Mouse (Mus musculus): ENCODE results near the gene Pxk.

The Pxk gene

DNA sequence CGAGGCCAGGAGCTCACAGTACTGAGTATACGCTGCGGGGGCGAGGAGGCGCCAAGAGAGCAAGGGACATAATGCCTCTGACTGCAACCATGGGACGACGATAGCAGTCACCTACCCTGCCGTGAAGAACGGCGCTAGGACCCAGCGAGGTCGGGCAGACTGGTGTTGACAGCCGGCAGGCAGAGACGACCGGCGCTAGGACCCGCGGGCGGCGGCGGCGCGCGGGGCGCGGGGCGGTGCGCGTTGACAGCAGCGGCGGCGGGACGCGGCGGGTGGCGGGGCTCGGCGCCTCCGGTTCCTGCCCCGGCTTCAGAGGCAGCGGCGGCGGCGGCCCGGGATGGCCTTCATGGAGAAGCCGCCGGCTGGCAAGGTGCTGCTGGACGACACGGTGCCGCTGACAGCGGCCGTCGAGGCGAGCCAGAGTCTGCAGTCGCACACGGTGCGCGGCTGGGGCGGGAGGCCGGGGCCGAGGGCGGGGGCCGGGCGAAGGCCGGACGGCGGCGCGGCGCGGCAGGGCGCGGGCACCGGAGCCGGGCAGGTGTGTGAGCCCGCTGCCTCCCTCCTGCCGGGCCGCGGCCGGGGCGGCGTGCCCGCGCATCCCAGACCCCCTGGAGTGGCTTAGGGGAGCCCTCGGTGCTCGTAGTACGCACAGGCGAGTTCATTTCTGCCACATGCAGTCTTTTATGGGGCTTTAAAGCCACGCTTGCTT lies at the start of gene Pxk:
Gene Pxk (plus strand): TSS at position 234 of the 709 bp plus-strand sequence.
- in situ Hi-C loops (cut with MboI): loop anchor here (5.0 kb wide), 1 partner anchor 54 kb away; no protein-coding TSS in a partner anchor

DNA sequence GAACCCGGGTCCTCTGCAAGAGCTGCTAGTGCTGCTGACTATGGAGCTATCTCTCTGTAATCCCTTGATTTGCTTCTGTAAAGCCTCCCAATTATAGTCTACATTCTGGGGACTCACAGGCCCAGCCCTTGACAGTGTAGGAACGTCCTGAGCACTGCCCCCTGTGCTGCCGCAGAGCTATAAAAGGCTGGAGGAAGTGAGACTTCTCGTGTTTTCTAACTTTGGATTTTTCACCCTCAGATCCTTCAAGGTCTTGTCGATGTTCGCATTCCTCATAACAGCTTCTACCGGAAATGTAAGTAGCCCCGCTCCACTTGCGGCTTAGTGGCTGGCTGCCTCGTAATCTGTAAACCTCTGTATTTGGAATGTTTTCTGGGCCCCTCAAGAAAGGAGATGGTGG lies 48.7 kb upstream of the Pxk start:
- in situ Hi-C loops (cut with MboI): loop anchor here (10.0 kb wide), 1 partner anchor 85 kb away; no protein-coding TSS in a partner anchor

DNA sequence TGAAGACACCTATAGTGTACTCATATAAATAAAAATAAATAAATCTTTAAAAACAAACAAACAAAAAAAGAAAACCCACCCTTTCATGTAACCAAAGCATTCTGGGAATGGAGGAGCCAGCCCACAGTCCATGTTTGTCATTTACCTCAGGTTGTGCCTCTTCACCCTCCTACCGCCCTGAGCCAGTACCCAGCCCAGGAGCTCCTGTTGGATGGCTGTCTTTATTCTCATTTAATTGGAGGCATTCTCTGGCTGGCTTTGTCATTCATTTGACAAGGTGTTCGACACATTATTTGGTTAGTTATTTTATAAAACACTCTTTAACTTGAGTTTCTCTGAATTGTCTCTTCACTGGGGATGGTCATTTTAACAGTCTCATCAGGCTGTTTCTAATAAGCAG lies 46.1 kb upstream of the Pxk start:
- in situ Hi-C loops (cut with MboI): no loop called here

DNA sequence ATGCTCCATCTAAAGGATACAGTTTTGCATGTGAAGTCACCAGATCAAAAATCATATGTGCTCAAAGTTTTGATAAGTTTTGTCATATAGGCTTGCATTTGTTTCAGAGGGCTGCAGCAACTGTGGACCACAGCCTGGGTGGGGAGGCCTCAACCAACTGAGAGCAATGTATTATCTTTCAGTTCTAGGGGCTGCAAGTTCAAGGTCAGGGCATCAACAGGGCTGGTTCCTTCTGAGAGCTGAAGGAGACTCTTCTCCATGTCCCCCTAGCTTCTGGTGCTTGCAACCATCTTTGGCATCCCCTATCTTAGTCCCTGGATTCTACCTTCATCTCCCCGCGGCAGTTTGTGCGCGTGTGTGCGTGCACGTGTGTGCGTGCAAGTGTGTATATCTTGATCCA lies 45.4 kb upstream of the Pxk start:
- in situ Hi-C loops (cut with MboI): no loop called here

DNA sequence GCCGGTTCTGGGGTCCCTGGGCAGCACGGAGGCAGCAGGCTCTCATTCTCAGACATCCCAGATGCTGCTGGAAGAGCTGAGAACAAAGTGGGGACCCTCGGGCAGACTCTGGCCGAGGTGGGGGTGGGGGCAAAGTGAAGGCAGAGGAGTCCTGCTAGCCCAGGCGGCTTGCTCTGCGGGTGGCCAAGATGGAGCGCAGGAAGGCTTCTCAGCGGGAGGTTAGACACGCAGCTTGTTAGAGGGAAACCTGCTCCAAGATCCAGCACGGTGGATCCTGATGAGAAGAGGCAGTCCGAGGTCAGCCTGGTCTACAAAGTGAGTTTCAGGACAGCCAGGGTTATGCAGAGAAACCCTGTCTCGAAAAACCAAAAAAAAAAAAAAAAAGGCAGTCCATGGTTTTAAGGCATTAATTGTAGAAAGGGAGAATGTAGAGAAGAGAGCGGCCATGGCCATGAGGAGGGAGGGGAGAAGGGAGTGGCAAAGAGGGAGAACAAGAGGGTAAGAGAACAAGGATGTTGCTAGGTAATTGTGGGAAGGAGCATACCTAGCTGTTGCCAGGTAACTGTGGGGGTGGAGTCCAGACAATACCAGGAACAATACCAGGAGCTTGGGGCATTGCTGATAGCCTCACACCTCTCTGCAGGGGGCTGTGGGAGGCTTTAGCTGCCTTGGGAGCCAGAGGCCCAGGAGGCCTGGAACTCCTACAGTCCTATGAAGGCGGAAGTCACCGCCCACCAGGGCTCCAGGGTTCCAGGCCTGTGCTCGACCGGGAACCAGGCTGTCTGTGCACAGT lies 43.5 kb upstream of the Pxk start:
- in situ Hi-C loops (cut with MboI): no loop called here

DNA sequence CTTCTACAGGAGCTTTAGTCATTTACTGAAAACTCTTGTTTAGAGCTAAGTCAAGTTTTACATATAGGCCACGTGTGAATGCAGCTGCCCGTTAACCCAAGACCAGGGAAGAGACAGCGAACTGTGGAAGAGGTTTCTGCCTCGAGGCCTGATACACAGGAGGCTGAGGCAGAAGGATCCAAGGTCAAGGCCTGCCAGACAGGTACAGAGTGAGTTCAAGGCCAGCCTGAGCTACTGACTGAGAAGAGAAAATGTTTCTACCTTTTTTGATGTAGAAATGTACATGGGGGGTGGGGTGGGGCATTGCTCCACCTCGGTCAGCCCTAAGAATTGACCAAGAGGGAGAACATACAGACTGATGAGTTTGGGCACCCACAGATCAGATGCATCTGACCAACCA lies 41.9 kb upstream of the Pxk start:
- in situ Hi-C loops (cut with MboI): no loop called here

DNA sequence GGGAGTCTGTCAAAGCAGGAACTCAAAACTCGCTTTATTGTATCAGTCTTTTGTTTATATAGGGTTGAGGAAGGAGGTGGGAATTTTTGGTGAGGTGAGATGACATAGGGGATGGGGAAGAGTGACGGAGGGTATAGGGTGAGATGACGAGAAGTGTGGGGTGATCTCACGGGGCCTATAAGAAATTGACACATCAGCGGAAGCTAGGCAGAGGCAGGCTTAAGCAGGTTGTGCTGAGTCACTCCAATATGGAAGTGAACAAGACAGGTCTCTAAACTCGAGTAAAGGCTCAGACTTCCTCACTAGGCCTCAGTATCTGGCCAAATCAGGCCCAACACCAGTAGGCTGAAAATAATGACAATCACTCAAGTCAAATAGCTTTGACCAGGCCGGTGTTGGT lies 38.1 kb upstream of the Pxk start:
- in situ Hi-C loops (cut with MboI): no loop called here

DNA sequence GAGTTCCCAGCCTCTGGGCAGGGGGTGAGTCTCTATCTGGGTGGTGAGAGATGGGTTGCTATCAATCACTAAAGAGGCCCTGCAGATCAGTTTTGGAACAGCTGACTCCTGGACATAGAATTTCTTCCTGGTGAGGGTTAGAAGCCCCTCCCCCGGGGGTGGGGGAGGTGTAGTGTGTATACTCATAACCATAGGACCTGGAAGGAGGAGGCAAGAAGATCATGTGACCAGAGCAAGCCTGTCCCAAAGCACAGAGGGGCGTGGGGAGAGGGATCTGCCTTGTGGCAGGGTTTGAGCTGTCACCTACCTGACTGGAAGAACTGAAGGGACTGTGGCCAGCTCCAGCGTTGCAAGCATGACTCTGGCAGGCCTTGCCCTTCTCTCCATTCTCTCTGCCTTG lies 35.9 kb upstream of the Pxk start:
- in situ Hi-C loops (cut with MboI): no loop called here

DNA sequence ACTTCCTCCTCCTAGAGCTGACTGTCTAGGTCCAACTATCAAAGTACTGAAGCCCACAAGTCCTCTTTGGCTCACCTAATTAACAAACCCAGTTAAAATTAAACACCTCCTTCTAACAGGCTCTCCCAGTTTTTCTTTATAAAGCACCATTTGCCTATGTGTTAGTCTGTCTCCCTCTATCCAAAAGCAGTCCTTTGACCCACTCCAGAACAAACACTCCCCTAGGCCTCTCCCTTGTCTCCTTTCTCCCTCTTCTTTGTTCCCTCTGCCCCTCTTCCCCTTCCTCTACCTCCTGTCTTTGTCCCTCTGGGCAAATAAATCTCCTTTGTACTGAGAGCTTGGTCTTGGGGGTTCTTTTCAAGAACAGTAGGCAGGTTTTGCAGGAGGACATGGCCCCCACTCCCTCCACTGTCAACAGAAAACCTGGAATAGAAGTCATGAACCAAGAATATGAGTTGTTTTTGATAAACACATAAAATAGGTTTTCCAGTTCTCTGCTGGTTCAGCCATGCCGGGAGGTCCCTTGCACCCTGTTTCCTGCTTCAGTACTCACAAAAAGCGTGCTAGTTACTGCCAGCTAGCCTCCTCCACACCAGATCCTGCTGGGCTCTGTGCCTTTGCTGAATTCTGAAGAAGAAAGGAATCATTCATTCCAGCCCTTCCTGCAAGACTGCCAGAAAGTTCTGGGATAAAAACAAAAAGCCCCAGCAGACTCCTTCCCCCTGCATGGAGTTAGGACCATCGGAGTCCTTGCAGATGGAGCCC lies 35.3 kb upstream of the Pxk start:
- in situ Hi-C loops (cut with MboI): no loop called here

DNA sequence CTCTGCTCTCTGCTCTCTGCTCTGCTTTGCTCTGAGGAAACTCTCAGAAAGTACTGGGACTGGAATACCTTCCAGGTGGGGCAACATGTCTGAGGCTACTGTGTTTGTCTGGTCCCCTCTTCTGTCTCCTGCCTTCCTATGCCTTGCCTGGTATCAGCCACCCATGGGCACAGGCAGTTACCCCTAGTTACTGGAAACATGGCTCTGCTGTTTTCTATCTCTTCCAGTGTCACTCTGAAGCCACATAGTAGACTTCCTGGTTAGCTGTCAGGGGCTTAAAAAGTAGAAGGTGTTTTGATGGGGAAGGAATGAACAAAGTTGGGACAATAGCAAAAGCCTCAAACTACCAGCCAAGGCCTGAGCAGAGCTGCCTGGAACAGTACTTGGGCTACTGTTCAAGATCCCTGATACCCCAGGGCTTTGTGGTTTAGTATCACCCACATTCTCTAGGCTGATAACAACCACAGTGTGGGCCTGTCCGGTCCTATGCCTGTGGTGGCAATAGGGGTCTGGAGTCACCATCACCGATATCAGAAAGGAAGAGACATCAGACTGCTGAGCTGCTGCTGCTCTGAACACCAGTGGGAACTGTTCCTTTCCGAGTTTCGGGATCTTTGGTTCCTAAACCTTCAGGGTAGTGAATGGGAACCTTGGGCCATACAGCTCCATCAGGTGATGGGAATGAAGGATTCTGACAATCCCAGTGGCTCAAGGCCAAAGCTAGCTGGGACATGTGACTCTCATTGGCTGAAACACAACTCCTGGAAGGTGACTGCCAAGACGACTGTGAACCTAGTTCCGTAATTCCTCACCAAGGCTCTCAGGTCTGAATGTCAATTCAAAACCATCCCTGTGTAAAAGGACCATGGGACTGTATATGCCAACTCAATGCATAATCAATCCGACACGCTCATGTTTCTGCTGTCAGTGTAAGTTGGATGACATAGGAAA lies 33.9 kb upstream of the Pxk start:
- in situ Hi-C loops (cut with MboI): no loop called here

DNA sequence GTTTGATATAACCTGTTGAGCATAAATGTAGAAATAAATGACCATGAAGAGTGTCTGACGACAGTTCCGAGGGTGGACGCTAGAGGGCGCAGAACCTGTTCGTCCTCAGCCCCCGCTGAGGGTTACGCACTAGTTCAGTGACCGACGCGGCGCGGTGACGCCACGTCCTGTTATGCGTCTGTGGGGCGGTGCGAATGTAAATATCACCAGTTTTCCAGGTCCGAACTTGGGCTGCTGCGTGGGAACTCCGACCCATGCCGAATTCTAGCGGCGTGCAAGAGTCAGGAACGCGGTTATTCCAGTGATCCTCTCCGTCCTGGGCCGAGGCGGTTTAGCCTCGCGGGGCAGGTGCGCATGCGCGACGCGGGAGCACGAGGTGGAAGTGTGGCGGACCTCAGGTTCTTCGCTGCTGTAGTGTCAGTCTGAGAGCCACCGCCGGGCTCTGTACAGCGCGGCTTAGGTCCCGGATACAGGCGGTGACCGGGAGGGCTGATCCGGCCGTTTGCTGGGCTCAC lies 17.8 kb upstream of the Pxk start, which contains the start of gene Rpp14:
Gene Rpp14 (plus strand): TSS at position 203 of the 515 bp plus-strand sequence.
- in situ Hi-C loops (cut with MboI): no loop called here

DNA sequence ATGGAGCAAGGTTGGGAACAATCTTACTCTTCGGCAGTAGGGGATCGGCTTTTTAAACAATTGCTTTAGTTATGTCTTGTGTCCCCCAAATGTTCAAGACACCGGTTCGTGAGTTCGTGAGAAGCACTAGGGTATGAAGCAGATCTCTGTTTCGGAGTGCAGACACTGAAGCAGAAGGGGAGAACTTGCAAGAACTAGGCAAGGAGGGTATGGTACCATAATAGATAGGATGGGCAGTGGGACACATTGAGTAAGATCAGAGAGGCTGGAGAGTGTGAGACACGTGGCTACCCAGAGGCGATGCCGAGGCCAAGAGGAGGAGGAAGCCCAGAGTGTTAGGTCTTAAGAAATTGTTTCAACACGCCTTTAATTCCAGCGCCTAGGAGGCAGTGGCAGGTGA lies 17.3 kb upstream of the Pxk start:
- in situ Hi-C loops (cut with MboI): no loop called here

DNA sequence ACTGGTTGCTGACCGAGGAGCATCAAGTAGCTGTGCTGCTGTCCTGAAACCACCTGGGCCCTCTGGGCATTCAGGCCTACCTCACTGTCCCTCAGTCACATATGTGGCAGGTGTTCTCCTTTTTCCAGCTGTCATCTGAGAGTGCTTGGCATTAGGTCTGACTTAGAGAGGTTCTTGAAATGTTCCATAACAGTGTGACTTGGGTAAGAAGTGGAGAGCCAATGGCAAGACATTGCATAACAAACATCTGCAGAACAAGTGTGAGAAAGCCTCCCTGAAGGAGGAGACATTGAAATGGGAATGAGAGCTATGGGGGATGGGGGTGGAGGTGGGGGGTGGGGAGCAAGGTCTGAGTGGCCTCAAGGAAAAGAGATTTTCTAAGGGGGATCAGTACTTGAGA lies 15.1 kb upstream of the Pxk start:
- in situ Hi-C loops (cut with MboI): no loop called here

DNA sequence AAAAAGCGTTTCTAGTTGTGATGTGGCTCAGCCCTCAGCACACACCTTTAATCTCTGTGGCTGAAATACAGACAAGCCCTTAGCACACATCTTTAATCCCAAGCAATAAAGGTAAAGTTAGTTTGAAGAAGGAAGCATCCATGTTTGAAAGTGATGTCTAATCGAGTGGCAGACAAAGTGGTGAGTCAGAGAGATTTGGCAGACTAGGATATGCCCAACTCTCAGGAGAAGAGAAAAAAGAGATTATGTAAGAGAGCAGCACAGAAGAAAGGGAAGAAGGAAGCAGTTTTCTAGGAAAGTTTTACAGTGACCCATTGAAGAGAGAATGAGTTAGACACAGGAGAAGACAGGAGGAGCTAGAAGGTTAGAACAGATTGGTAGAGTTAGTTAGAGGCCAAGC lies 9.0 kb upstream of the Pxk start:
- in situ Hi-C loops (cut with MboI): no loop called here

DNA sequence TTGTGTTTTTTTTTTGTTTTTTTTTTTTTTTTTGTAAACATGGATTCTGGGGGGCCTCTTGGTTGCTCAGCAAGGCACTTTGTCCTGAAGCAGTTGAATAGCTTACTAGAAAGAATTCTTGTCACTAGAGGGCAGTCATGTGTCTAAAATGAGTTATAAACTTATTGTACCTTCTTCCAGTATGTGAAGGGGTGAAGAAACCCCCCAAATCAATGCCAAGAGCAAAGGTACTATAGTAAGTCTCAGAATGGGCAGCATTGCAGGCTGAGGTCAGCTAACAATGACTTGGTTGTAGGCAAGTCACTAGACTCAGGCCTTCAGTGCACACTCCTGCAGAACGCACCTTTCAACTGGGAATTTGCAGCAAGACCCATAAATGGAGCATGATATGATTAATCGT lies 5.4 kb upstream of the Pxk start:
- in situ Hi-C loops (cut with MboI): no loop called here

DNA sequence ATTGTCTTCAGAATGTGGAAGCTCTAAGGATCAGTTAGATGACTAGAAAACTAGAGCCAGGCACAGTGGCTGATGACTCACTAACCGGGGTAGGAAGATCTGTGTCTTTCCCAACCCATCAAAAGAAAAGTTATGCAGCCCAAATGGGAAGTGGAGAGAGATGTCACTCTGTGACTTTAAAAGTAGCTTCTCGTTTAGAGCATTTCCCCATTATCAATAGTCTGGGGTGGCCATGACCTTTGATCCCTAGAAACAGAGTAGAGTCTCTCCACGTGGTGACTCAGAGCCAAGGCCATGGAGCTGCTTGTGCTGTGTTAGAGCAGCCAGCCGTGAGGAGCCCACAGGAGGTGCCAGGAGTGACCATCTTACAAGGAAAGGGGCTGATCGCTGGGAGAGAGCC lies 4.6 kb upstream of the Pxk start:
- in situ Hi-C loops (cut with MboI): no loop called here

DNA sequence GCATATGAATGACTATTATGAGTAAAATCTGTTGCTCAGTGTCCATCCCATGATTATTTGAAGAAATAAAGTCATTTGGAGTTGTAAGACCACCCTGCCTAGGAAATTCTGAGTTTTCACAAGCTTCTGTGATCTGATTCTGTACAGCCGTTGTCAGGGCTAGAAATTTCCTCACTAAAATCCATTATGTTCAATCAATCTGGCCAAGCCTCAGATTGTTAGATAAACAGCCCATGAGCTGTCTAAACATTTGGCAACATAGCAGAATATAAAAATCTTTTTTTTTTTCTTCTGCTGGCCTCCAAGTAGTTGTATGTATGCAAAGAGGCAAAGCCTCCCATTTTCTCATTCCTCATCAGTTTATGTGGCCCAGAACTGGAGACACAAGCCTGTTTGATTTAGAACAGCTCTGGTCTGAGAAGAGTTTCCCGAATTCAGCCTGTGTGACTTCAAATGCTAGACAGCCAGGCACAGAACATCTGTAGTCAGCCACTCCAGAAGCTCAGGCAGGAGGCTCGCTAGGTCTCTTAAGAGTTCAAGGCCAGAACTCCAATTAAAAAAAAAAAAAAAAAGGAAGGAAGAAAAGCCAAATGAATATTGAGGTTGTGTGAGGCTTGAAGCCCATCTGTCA lies 3.0 kb upstream of the Pxk start:
- in situ Hi-C loops (cut with MboI): loop anchor here (5.0 kb wide), 1 partner anchor 57 kb away; no protein-coding TSS in a partner anchor

DNA sequence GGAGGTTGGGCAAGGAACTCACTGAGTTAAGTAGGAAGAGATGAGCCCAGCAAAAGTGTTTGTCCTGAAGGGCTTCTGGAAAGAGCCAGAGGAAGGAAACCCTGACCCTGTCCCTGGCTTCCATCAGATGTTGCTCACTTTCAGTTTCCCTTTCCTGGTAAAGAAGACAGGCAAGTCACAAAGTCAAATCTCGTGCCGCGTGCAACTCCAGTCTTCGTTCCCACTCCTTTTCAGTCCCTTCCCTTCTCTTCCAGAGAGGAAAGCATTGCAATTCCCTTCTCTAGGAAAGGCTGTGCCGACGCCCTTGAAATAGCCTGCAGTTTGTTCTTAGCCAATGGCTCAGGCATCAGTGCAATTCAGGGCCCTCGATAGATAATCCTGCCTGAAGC lies 2.5 kb upstream of the Pxk start:
- in situ Hi-C loops (cut with MboI): loop anchor here (5.0 kb wide), 1 partner anchor 57 kb away; no protein-coding TSS in a partner anchor

DNA sequence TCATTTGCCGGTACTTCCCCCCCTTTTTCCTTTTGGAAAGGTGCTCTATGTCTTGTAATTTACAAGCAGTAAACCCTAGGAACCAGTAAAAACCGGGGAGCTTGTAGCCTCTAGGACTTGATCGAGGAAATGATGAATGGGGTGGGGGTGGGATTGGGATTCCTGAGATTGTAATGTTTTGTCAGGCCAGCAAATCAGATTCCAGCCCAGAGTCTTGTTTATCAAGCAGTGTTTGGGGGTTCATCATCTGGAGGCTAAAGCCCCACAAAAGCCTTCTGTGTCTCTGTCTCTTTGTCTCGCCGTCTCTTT lies 630 bp downstream of the Pxk start:
- in situ Hi-C loops (cut with MboI): loop anchor here (5.0 kb wide), 1 partner anchor 54 kb away; no protein-coding TSS in a partner anchor

DNA sequence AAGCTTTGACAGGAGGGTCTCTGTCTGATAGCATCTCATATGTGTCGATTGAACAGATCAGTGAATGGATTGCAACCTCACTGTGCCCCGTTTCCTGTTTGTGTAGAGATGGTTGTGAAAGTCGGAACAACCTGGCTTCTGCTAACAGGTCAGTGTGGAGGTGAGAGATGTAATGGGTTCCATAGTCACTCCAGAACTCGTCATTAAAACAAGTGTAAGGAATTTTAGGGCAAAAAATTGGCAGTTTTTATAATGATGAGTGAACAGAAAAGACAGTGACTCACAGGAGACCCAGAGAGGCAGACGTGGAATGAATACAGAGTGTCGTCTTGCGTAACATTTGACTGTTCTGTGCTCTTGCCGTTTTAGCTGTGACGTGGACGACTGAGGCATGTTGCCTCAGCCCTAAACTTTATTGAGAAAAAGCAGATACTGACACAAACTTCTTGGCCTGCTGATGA lies 1.6 kb downstream of the Pxk start:
- in situ Hi-C loops (cut with MboI): loop anchor here (5.0 kb wide), 1 partner anchor 53 kb away; no protein-coding TSS in a partner anchor

DNA sequence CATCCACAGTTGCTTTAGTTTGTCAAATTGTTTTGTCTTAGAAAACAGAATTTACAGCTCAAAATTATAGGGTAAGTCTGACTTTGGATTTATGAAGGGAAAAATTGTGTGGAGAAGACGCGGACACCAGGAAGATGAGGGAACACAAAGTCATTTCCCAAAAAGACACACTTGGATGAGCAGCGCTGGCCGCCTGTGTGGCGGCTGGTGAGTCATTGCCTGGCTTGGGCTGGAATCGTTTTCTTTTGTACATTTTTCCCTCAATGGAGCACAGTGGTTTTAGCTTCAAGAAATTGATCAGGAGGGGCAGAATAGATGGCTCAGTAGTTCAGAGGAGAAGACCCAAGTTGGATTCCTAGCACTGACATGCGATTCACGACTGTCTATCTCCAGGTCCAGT lies 3.9 kb downstream of the Pxk start:
- in situ Hi-C loops (cut with MboI): no loop called here

Measured in mature B cell (primary cell).